Mouse (Mus musculus) heart, adult 2 months (tissue): ENCODE results near the gene Wwtr1. TPM values are rescaled to one million over a fixed set of nuclear protein-coding genes. Genes with fewer than 3 reads are reported as not detected.

Source experiments
- DNase-seq, 2 experiments: peaks; one replicate each; pipeline ENCODE4 v3.0.0; 2021
- H3K27ac ChIP-seq: fragments of 200-600 bp; 2 replicates; pipeline ENCODE4 v1.8.1; 2022
- H3K27me3 ChIP-seq: fragments of 200-500 bp; 2 replicates; pipeline ENCODE4 v1.6.1; 2012; ENCODE audit warnings: mild to moderate bottlenecking, low read length, inconsistent platforms, mixed read lengths; ENCODE audit not compliant: control insufficient read depth, insufficient read depth
- H3K36me3 ChIP-seq: fragments of 200-500 bp; 2 replicates; pipeline ENCODE4 v1.6.1; 2012; ENCODE audit warnings: low read length, inconsistent platforms; ENCODE audit not compliant: control insufficient read depth, insufficient read depth
- H3K4me1 ChIP-seq: fragments of 200-500 bp; 2 replicates; pipeline ENCODE4 v1.6.1; 2011; ENCODE audit warnings: low read length; ENCODE audit not compliant: control insufficient read depth, insufficient read depth
- H3K4me3 ChIP-seq: fragments of 200-600 bp; 2 replicates; pipeline ENCODE4 v1.8.1; 2022
- H3K79me2 ChIP-seq: fragments of 200-500 bp; replicated peaks from 2 replicates; pipeline ENCODE4 v1.6.1; 2012; ENCODE audit warnings: mild to moderate bottlenecking, inconsistent platforms, low read length, moderate library complexity, mixed read lengths; ENCODE audit not compliant: control insufficient read depth, insufficient read depth
- H3K9ac ChIP-seq: fragments of 200-500 bp; 2 replicates; pipeline ENCODE4 v1.6.1; 2012; ENCODE audit warnings: low read depth, mild to moderate bottlenecking, control low read depth, inconsistent platforms, low read length, mixed read lengths
- CTCF ChIP-seq: fragments of 200-600 bp; IDR thresholded peaks from 2 replicates; pipeline ENCODE4 v1.8.1; 2022; ENCODE audit warnings: antibody characterized with exemption, mild to moderate bottlenecking, moderate library complexity
- EP300 ChIP-seq: fragments of 200-500 bp; IDR thresholded peaks from 2 replicates; pipeline ENCODE4 v1.6.1; 2011; ENCODE audit warnings: low read depth, low read length, control low read depth; ENCODE audit not compliant: insufficient read depth
- POLR2A ChIP-seq: fragments of 200-500 bp; IDR thresholded peaks from 2 replicates; pipeline ENCODE4 v1.6.1; 2011; ENCODE audit warnings: mild to moderate bottlenecking, low read depth, low read length, control low read depth; ENCODE audit not compliant: insufficient read depth
- WGBS: fragments of 180-500 bp; shearing (Covaris S2); methylation state at CpG from one replicate; pipeline ENCODE4 v1.1.7; 2018; 5-methylcytosine and 5-hydroxymethylcytosine counted together
- intact Hi-C: fragments of 180-260 bp; cut with DNase I; formaldehyde crosslinking; loops from one replicate; pipeline ENCODE4 v1.15.1; 2025
- polyA plus RNA-seq: library from polyadenylated mRNA; depleted of rRNA; stranded (reverse); fragments of >200 nt; gene quantifications from 2 replicates; pipeline ENCODE4 v1.2.3, GENCODE M21; 2012
- total RNA-seq, 2 experiments: library from RNA; stranded (reverse); gene quantifications; 2 replicates each; pipeline ENCODE4 v1.2.3; 2021

Gene Wwtr1
- total and polyA plus RNA-seq, 3 experiments = 28.2 to 49.1 (median 46.5) TPM

DNA sequence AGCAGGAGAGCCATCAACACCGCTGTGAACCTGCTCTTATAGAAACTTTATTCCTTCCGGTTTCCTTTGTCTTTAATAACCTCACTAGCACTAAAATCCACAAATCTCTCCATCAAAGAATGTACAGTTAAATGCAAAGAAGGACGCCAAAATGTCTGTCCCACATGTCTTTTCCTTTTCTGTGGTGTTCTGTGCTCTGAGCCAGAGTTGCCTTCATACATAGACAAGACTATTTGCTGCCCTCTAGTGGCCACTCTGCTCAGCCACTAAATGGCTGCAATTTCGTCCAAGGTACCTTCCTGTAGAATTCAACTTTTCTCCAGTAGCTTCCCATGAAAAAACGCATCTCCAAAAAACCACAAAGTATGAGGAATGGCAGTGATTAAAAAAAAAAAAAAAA is 127.3 kb downstream of the Wwtr1 start:
- H3K4me3 ChIP-seq = no peak overlapping the region
- WGBS = 26% methylated on average over 5 of the region's 5 CpGs
- H3K79me2 ChIP-seq = no peaks in the 10 kb centered on the region
- no peak overlapping the region for H3K27ac ChIP-seq
- peak; percentile 47 to 51 for DNase-seq
- no peak overlapping the region for H3K9ac ChIP-seq
- H3K27me3 ChIP-seq = no peaks in the 10 kb centered on the region
- H3K36me3 ChIP-seq = no peaks in the 10 kb centered on the region
- intact Hi-C loops = loop anchor here (1.0 to 5.0 kb wide), 2 partner anchors 116 to 181 kb away; no protein-coding TSS in a partner anchor
- TF ChIP-seq POLR2A = no peak
- peak; percentile 11; the same call in 1 of the 2 replicates for TF ChIP-seq EP300
- peak; percentile 89 for TF ChIP-seq CTCF
- H3K4me1 ChIP-seq = no peaks in the 10 kb centered on the region; the same call in 1 of the 2 replicates

DNA sequence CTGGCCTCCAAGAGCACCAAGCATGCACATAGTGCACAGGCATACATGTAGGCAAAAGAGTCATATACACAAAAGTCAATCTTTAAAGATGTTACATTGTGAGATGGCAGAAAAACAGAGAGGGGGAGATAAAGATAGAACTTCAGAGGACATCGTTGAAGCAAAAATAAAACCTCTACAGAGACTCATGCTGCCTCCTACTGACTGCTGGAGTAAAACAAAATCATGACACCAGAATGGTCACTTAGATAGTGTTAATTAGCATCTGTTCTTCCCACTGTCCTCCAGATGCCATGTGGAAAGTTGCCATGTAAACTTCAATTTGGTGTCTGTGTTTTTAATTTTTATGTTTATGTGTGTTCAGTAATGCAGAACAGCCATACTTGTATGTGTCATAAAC is 127.8 kb downstream of the Wwtr1 start:
- no peak for DNase-seq
- intact Hi-C loops = loop anchor here (1.0 to 5.0 kb wide), 2 partner anchors 116 to 181 kb away; no protein-coding TSS in a partner anchor
- H3K9ac ChIP-seq = no peak overlapping the region
- no peak overlapping the region for H3K4me3 ChIP-seq
- H3K27me3 ChIP-seq = no peaks in the 10 kb centered on the region
- TF ChIP-seq POLR2A = no peak
- TF ChIP-seq CTCF = peak; percentile 47
- TF ChIP-seq EP300 = no peak
- no peaks in the 10 kb centered on the region; the same call in 1 of the 2 replicates for H3K4me1 ChIP-seq
- 6% methylated on average over 1 of the region's 1 CpGs for WGBS
- no peaks in the 10 kb centered on the region for H3K79me2 ChIP-seq
- no peaks in the 10 kb centered on the region for H3K36me3 ChIP-seq
- no peak overlapping the region for H3K27ac ChIP-seq

DNA sequence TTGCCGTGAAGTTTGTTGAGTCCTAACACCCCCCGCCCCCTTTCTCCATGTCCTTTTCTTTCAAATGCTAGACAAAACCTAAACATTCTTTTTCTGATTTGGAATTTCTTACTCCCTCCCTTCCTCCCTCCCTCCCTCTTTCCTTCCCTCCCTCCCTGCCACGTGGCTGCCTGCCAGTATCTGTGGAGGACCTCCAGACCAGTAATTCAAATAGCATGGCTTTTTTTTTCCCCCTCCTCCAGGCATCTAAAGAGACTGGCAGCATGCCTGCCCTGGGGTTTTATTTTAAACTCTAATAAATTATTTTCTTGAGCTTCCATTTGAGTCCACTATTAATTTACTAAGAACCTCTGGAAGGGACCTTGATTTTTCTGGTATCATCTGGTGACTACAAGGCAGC is 130.0 kb downstream of the Wwtr1 start:
- Histone ChIP-seq H3K36me3 (no peaks in the 10 kb centered on the region), H3K9ac (no peak overlapping the region), H3K4me1 (no peaks in the 10 kb centered on the region; the same call in 1 of the 2 replicates), H3K4me3 (no peak overlapping the region), H3K79me2 (no peaks in the 10 kb centered on the region), H3K27me3 (no peaks in the 10 kb centered on the region), H3K27ac (no peak overlapping the region)
- DNase-seq = no peak
- TF ChIP-seq POLR2A (no peak), EP300 (no peak), CTCF (no peak)
- intact Hi-C loops = loop anchor here (5.0 kb wide), 1 partner anchor 113 kb away; no protein-coding TSS in a partner anchor
- 19% methylated on average over 3 of the region's 3 CpGs for WGBS

DNA sequence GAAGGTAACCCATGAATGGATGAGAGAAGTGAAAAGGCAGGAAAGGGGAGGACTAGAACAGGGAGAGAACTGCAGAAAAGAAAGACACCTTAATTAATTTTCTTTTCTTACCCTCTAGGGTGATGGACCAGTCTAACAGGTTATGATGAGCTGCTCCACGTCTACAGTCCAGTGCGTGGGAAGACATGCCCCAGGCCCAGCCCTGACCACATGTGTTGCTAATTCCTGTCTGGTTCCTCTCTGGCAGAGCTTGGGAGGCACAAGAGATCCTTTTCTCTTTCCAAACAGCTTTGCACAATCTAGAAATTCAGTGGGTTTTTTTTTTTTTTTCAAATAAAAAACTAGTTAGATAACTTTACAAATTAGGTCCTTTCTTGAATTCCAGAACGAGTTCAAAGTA is 134.8 kb downstream of the Wwtr1 start:
- H3K79me2 ChIP-seq = no peaks in the 10 kb centered on the region
- H3K27me3 ChIP-seq = no peaks in the 10 kb centered on the region
- H3K4me3 ChIP-seq = no peak overlapping the region
- no peaks in the 10 kb centered on the region for H3K4me1 ChIP-seq
- H3K27ac ChIP-seq = no peak overlapping the region
- TF ChIP-seq CTCF (no peak), POLR2A (no peak), EP300 (no peak)
- no peak overlapping the region for H3K9ac ChIP-seq
- H3K36me3 ChIP-seq = no peaks in the 10 kb centered on the region
- DNase-seq = no peak
- 75% methylated on average over 3 of the region's 3 CpGs for WGBS
- intact Hi-C loops = no loop called here

DNA sequence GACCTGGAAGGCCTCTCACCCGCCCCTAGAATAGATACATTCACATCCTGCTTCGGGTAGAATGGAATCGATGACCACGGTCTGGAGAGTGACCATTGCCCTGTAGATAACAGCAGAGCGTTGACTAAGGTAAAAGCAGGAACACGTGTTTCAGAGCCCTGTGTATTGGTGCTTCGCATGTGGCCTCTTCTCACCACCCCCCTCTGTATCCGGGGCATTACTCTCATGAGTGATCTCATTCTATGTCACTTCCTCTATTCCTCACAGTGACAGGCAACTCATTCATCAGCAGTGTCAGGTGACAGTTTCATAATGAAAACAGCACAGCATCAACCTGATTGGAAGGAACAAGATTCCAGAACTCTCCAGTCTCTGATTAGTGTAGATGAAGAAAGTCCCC is 140.3 kb downstream of the Wwtr1 start:
- intact Hi-C loops = no loop called here
- no peaks in the 10 kb centered on the region for H3K27me3 ChIP-seq
- H3K79me2 ChIP-seq = no peaks in the 10 kb centered on the region
- no peaks in the 10 kb centered on the region for H3K4me1 ChIP-seq
- DNase-seq = no peak
- H3K27ac ChIP-seq = no peak overlapping the region
- H3K36me3 ChIP-seq = 0 out of 2 replicates have a peak, but pooled peaks cover 2% of the 10 kb centered on the region
- 53% methylated on average over 8 of the region's 8 CpGs for WGBS
- H3K4me3 ChIP-seq = no peak overlapping the region
- no peak overlapping the region for H3K9ac ChIP-seq
- TF ChIP-seq EP300 (no peak), POLR2A (no peak), CTCF (no peak)

DNA sequence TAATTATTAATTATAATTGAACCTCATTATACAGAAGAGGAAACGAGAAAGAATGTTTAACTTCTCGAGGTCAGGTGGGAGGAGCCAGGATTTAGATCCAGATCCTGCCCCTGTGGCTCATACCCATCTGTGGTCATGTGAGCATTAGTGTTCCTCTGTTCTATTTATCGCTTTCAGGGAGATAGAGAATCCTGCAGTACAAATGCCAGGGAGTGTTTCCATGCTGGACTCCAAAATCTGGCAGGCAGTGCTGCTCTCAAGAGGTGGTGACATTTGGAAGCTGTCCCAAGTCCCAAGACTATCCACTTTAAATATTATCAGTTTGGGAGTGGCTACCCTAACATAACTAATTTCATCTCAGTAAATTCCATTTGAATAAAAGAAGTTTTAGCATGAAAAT is 144.0 kb downstream of the Wwtr1 start:
- Histone ChIP-seq H3K27ac (peak overlapping the region; percentile 62), H3K4me3 (no peak overlapping the region), H3K79me2 (no peaks in the 10 kb centered on the region), H3K27me3 (no peaks in the 10 kb centered on the region), H3K4me1 (peaks cover 3% of the 10 kb centered on the region; the same call in 1 of the 2 replicates), H3K36me3 (peaks cover 4% of the 10 kb centered on the region; the same call in 1 of the 2 replicates), H3K9ac (no peak overlapping the region)
- WGBS = 17% methylated on average over 3 of the region's 3 CpGs
- 0 out of 2 replicates have a peak, but pooled peaks have one; percentile 43 for TF ChIP-seq EP300
- no peak for TF ChIP-seq CTCF
- no peak for TF ChIP-seq POLR2A
- intact Hi-C loops = no loop called here
- DNase-seq = peak in 1 of 2 experiments; percentile 55
